Mouse (Mus musculus) forebrain, embryonic 12.5 days (tissue): ENCODE data around the gene P3h3. TPM values are rescaled to one million over a fixed set of nuclear protein-coding genes. Genes with fewer than 3 reads are reported as not detected.

Source experiments
- ATAC-seq: fragments of 200-750 bp; cut with Nextera tagmentation; 2 replicates; pipeline ENCODE4 v1.8.0; 2017; ENCODE audit warnings: moderate TSS enrichment; ENCODE audit not compliant: low FRiP score
- H3K27ac ChIP-seq: fragments of 300-500 bp; sonication (generic); 2 replicates; pipeline ENCODE4 v1.5.1; 2016; ENCODE audit warnings: mild to moderate bottlenecking
- H3K27me3 ChIP-seq: fragments of 300-500 bp; sonication (generic); 2 replicates; pipeline ENCODE4 v1.6.1; 2016; ENCODE audit warnings: mild to moderate bottlenecking
- H3K36me3 ChIP-seq: fragments of 300-500 bp; sonication (generic); replicated peaks from 2 replicates; pipeline ENCODE4 v1.6.1; 2016; ENCODE audit warnings: mild to moderate bottlenecking
- H3K4me1 ChIP-seq: fragments of 300-500 bp; sonication (generic); 2 replicates; pipeline ENCODE4 v1.6.1; 2016
- H3K4me2 ChIP-seq: fragments of 300-500 bp; sonication (generic); 2 replicates; pipeline ENCODE4 v1.6.1; 2016; ENCODE audit warnings: mild to moderate bottlenecking, moderate library complexity
- H3K4me3 ChIP-seq: fragments of 300-500 bp; sonication (generic); replicated peaks from 2 replicates; pipeline ENCODE4 v1.5.1; 2016; ENCODE audit warnings: mild to moderate bottlenecking
- H3K9ac ChIP-seq: fragments of 300-500 bp; sonication (generic); 2 replicates; pipeline ENCODE4 v1.6.1; 2016; ENCODE audit warnings: mild to moderate bottlenecking
- H3K9me3 ChIP-seq: fragments of 300-500 bp; sonication (generic); 2 replicates; pipeline ENCODE4 v1.6.1; 2016
- WGBS: fragments of 180-500 bp; shearing (Covaris S2); methylation state at CpG from one replicate; pipeline ENCODE4 v1.1.7; 2016; 5-methylcytosine and 5-hydroxymethylcytosine counted together
- polyA plus RNA-seq: library from polyadenylated mRNA; unstranded; fragments of >200 nt; fragmentation: Nextera tagmentation; extraction: Ambion mirVana; gene quantifications from 2 replicates; pipeline ENCODE4 v1.2.1, GENCODE M21; 2016

Gene P3h3
- polyA plus RNA-seq, 1 experiment from 2014 or later: 19.8 TPM

DNA sequence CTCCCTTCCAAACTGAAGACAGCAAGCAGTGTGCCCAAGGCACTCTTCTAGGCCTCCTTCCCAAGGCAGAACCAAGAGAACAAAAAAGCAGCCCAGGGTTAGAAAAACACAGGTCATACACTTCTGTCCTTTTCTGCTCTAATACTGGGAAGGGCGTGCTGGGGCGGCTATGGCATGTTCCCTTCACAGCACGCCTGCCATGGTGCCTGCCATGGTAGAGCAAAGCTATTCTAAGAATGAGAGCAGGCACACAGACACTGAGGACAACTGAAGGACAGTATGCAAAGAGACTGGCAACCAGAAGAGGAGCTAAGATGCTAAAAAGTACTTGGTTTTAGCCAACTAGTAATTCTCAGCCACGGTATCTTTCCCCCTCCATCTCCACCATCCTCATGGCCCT lies 35.5 kb downstream of the P3h3 start:
- ATAC-seq: no peak
- 93% methylated on average over 4 of the region's 4 CpGs for WGBS
- H3K36me3 ChIP-seq: peaks cover 98% of the 10 kb centered on the region
- no peaks in the 10 kb centered on the region for H3K27me3 ChIP-seq
- H3K4me2 ChIP-seq: no peak overlapping the region
- no peaks in the 10 kb centered on the region for H3K9me3 ChIP-seq
- H3K4me3 ChIP-seq: no peak overlapping the region
- H3K4me1 ChIP-seq: no peaks in the 10 kb centered on the region
- no peak overlapping the region for H3K27ac ChIP-seq
- no peak overlapping the region for H3K9ac ChIP-seq

DNA sequence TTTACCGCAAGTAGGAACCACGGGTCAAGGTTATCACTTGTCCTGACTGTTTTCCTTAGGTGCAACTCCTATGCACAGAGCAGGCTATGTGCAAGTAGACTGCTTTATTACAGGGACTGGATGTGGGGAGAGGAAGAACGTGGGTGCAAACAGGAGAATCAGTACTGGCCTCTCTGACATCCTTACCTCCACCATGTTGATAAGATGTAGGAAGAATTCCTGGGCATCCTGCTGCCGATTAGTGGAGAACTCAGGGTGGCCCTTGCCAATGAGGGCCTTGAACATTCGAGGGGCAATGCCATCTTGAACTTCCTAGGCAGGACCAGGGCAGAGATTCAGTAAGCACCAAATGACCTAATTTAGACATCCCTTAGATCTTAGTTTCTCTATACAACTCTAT lies 36.7 kb downstream of the P3h3 start:
- no peak for ATAC-seq
- H3K9me3 ChIP-seq: no peaks in the 10 kb centered on the region
- no peaks in the 10 kb centered on the region for H3K4me1 ChIP-seq
- H3K4me2 ChIP-seq: no peak overlapping the region
- no peak overlapping the region for H3K4me3 ChIP-seq
- WGBS: 93% methylated on average over 5 of the region's 5 CpGs
- H3K27me3 ChIP-seq: no peaks in the 10 kb centered on the region
- H3K9ac ChIP-seq: no peak overlapping the region
- H3K27ac ChIP-seq: no peak overlapping the region
- H3K36me3 ChIP-seq: peaks cover 100% of the 10 kb centered on the region

DNA sequence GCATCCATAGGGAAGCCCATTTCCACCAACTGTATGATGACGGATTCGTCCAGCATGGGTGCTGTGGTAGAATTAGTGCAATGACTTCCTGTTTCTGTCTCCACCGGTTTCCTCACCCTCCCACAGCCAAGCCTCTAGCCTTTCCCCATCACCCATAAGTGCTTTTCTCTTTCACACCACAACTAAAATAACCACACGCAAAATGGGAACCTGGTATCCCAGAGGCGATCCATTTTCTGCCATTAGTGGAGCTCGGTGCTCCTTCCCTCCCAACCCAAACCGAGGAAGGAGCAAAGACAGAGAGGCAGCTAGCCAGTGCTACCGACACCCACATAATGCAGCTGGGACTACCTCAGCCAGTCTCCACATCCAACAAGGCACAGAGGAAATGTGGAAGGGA lies 39.6 kb downstream of the P3h3 start:
- ATAC-seq: no peak
- no peak overlapping the region for H3K9ac ChIP-seq

DNA sequence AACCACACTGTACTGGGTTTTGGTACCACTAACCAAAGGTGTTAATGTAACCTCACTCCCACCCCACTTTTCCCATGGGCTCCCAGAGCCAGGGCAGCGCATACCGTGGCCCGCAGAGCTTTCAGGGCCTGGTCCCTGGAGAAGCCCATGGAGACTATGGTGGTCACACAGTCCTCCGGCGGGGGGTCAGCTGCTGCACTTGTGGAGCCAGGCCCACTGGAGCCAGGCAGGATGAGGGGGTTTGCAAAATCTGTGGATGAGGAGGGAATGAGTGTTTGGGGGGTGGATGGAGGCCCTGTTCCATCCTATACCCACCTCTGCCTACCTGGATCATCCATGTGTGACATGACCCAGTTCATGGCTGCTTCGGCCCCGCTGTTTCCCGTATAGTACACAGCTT lies 40.0 kb downstream of the P3h3 start:
- peaks cover 77% of the 10 kb centered on the region for H3K36me3 ChIP-seq
- WGBS: 97% methylated on average over 8 of the region's 8 CpGs
- peaks cover 23% of the 10 kb centered on the region for H3K4me1 ChIP-seq
- no peak overlapping the region for H3K9ac ChIP-seq
- no peaks in the 10 kb centered on the region for H3K27me3 ChIP-seq
- H3K4me3 ChIP-seq: no peak overlapping the region
- H3K9me3 ChIP-seq: no peaks in the 10 kb centered on the region
- H3K27ac ChIP-seq: no peak overlapping the region
- H3K4me2 ChIP-seq: no peak overlapping the region
- ATAC-seq: no peak

More for the DNA sequence above, 39.6 kb downstream of the P3h3 start:
- 95% methylated on average over 8 of the region's 8 CpGs for WGBS
- H3K27me3 ChIP-seq: no peaks in the 10 kb centered on the region
- no peak overlapping the region for H3K4me3 ChIP-seq
- peaks cover 19% of the 10 kb centered on the region for H3K4me1 ChIP-seq
- H3K4me2 ChIP-seq: no peak overlapping the region
- no peaks in the 10 kb centered on the region for H3K9me3 ChIP-seq
- H3K27ac ChIP-seq: no peak overlapping the region
- H3K36me3 ChIP-seq: peaks cover 80% of the 10 kb centered on the region

DNA sequence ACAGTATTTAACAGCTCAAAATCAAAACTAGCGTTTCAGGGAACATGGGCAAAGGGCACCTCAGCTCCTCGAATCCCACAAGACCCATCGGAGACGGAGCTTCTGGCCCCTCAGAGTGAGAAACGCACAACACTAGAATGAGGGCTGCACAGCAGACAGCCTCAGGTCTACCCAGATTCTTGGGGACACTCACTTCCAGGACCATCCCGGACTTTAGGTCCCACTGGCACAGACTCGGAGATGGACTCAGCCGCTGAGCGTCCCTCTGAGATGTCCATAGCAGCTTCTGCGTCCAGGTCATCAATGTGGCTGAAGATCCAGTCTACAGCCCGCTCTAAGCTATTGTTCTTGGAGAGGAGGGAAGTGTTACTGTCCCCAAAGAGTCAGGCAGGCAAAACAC lies 40.4 kb downstream of the P3h3 start:
- H3K36me3 ChIP-seq: peaks cover 77% of the 10 kb centered on the region
- H3K4me1 ChIP-seq: peaks cover 27% of the 10 kb centered on the region

DNA sequence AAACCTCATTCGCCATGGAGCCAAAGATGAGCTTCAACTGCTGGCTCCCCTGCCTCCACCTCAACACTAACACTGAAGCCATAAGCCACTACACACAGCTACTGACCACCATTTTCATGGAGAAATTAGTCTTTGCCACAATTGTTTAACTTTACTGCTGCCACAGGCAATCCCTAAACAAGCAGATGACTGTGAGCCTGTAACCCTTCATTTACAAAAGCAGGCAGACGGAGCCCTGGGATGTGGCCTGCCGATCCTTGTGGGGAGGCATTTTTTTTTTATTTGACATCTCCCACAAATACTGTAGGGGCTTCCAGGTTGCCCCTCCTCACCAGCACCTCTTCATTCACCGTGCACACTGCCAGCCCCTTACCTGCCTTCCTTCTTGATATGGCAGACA lies 40.9 kb downstream of the P3h3 start:
- Histone ChIP-seq H3K27ac (no peak overlapping the region), H3K9me3 (no peaks in the 10 kb centered on the region), H3K27me3 (no peaks in the 10 kb centered on the region), H3K4me2 (no peak overlapping the region), H3K9ac (no peak overlapping the region), H3K4me3 (no peak overlapping the region), H3K4me1 (peaks cover 32% of the 10 kb centered on the region), H3K36me3 (peaks cover 77% of the 10 kb centered on the region)
- 91% methylated on average over 4 of the region's 4 CpGs for WGBS
- ATAC-seq: no peak

More for the DNA sequence above, 40.4 kb downstream of the P3h3 start:
- no peaks in the 10 kb centered on the region for H3K27me3 ChIP-seq
- H3K4me2 ChIP-seq: no peak overlapping the region
- WGBS: 96% methylated on average over 11 of the region's 11 CpGs
- H3K4me3 ChIP-seq: no peak overlapping the region
- ATAC-seq: no peak
- H3K27ac ChIP-seq: no peak overlapping the region
- H3K9me3 ChIP-seq: no peaks in the 10 kb centered on the region
- no peak overlapping the region for H3K9ac ChIP-seq

DNA sequence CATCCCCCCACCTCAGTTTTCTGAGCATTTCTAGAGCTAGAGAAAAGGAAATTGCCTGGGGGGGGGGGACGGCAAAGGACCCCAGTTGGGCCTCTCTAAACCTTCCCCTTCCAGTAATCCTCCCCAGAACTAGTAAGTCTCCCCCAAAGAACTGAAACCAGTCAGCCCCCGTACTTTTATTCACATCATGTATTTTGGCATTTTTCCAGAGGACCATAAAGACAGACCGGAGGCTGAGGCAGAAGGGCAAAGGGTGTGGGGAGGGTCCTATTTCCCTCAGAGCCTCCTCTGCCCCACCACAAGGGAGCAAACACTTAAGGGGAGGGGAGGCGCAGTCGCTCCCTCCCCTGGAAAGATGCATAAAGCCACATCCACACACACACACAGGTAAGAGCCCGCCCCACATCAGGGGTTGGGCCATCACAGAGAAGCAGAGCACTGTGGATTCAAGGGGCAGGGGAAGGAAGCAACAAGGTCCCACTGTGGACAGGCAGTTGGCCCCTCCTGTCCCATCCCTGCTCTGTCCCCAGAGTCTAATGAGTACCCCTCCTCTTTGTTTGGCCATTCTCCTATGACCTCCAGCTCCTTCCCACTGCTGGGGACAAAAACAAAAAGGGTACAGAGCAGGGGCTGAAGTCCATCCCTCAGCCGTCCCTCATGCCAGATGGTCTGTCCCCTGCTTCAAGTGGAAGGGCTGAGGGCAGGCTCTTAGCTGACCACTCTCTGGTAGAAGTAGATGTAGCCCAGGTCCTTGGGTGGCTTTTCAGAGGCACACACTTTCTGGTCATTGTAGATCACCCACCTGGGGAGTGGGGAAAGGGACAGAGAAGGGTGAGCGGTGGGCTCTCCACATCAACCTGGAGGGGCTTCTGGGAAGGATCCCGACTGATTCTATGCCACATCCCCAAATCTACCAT lies 42.4 kb downstream of the P3h3 start:
- H3K4me2 ChIP-seq: peak overlapping the region; percentile 88; the same call in 1 of the 2 replicates
- no peaks in the 10 kb centered on the region for H3K27me3 ChIP-seq
- H3K9me3 ChIP-seq: no peaks in the 10 kb centered on the region
- peaks cover 38% of the 10 kb centered on the region for H3K4me1 ChIP-seq
- peaks cover 76% of the 10 kb centered on the region for H3K36me3 ChIP-seq
- 64% methylated on average over 9 of the region's 9 CpGs for WGBS
- ATAC-seq: no peak
- H3K9ac ChIP-seq: no peak overlapping the region; the same call in 1 of the 2 replicates
- H3K27ac ChIP-seq: 0 out of 2 replicates have a peak overlapping the region, but pooled peaks have one; percentile 88
- no peak overlapping the region for H3K4me3 ChIP-seq

DNA sequence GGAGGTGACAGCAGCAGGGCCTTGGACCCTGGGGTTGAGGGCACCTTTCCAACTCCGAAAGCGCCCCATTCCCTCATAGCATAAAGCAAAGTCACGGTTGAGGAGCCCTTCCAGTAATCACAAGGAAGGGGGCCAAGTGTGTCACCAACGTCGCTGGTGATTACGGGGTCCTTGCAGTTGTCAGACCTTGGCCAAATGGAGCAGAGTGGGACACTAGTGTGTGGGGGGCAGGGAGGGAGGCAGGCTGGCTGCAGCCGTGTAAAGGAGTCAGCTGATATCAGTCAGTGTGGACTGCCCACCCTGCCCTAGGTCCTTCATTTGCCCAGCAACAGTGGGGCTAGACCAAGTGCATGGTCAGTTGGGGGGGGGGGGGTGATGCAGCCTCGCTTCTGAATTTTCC lies 43.1 kb downstream of the P3h3 start:
- Histone ChIP-seq H3K36me3 (peaks cover 69% of the 10 kb centered on the region), H3K9ac (no peak overlapping the region), H3K4me3 (peak overlapping the region; percentile 73), H3K4me1 (peaks cover 44% of the 10 kb centered on the region), H3K4me2 (peak overlapping the region; percentile 88), H3K27me3 (no peaks in the 10 kb centered on the region), H3K9me3 (no peaks in the 10 kb centered on the region), H3K27ac (peak overlapping the region; percentile 88)
- 45% methylated on average over 8 of the region's 8 CpGs for WGBS
- ATAC-seq: peak; percentile 32

DNA sequence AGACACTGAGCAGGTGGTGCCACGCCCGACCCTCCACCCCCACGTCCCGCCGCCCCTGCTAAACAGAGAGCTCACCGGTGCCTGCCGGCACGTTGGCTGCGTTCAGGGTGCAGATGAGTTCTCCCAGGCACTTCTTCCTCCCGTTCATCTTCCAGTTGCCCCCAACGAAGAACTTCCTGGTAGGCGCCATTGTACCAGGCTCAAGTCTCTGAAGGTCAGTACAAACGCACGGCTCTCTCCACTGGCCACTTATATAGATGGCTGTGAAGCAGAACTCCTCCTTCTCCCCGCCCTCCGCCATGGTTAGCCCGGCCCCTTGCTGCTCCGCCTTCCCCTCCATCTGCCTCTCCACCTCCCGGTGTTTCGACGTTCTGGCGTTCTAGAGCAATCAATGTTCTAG lies 43.6 kb downstream of the P3h3 start, which contains the start of gene Tpi1:
Gene Tpi1, minus strand, starts transcription at position 364 of the 400 bp plus-strand sequence.
- WGBS: 0% methylated on average over 22 of the region's 22 CpGs
- peak within 1 kb of the TSS; percentile 83 for H3K9ac ChIP-seq
- peak within 1 kb of the TSS; percentile 88 for H3K27ac ChIP-seq
- peaks cover 50% of the 10 kb centered on the region for H3K4me1 ChIP-seq
- peak within 1 kb of the TSS; percentile 73 for H3K4me3 ChIP-seq
- peak; percentile 91 for ATAC-seq
- no peaks in the 10 kb centered on the region for H3K9me3 ChIP-seq
- H3K36me3 ChIP-seq: peaks cover 64% of the 10 kb centered on the region
- H3K4me2 ChIP-seq: peak within 1 kb of the TSS; percentile 88
- no peaks in the 10 kb centered on the region for H3K27me3 ChIP-seq

DNA sequence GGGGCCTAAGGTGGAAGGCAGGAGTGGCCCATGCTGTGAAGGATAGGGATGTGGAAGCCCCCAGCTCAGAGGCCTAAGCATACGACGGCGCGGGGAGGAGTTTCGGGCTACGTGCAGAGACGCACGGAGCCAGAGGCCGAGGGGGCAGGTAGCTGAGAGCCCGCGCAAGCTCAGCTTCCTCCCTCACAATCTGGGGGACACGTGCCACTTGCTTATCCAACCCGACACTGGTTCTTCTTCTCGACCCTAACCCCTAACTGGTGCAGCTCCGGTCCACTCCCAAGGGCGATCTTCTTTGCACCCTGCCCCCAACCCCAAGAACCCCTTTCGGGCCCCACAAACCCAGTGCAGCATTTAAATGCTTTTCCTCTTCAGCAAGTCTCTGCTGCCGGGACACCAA lies 44.1 kb downstream of the P3h3 start:
- H3K27me3 ChIP-seq: no peaks in the 10 kb centered on the region
- peak overlapping the region; percentile 73 for H3K4me3 ChIP-seq
- ATAC-seq: peak; percentile 70
- peak overlapping the region; percentile 88 for H3K27ac ChIP-seq
- H3K4me1 ChIP-seq: peaks cover 54% of the 10 kb centered on the region
- peak overlapping the region; percentile 83 for H3K9ac ChIP-seq
- H3K9me3 ChIP-seq: no peaks in the 10 kb centered on the region
- H3K36me3 ChIP-seq: peaks cover 60% of the 10 kb centered on the region
- under 1% methylated on average over 18 of the region's 18 CpGs for WGBS
- H3K4me2 ChIP-seq: peak overlapping the region; percentile 88

DNA sequence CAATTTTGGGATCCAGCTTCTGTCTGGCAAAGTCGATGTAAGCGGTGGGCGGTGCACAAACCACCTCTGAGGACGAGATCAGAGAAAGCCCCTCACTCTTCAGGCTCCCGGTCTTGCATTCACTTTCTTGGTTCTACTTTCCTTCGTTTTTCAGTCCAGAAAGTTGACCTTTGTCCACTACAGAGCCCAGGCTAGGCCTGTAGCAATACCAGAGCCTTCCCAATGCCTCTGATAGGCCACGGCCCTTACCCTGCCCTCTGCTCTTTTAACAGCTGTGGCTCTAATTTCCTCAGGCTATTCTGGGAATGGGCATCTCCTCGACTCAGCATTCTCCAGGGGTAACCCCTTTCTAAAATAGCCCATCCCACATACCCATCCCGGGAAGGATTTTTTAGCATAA lies 44.7 kb downstream of the P3h3 start:
- peaks cover 60% of the 10 kb centered on the region for H3K4me1 ChIP-seq
- peak overlapping the region; percentile 88 for H3K4me2 ChIP-seq

DNA sequence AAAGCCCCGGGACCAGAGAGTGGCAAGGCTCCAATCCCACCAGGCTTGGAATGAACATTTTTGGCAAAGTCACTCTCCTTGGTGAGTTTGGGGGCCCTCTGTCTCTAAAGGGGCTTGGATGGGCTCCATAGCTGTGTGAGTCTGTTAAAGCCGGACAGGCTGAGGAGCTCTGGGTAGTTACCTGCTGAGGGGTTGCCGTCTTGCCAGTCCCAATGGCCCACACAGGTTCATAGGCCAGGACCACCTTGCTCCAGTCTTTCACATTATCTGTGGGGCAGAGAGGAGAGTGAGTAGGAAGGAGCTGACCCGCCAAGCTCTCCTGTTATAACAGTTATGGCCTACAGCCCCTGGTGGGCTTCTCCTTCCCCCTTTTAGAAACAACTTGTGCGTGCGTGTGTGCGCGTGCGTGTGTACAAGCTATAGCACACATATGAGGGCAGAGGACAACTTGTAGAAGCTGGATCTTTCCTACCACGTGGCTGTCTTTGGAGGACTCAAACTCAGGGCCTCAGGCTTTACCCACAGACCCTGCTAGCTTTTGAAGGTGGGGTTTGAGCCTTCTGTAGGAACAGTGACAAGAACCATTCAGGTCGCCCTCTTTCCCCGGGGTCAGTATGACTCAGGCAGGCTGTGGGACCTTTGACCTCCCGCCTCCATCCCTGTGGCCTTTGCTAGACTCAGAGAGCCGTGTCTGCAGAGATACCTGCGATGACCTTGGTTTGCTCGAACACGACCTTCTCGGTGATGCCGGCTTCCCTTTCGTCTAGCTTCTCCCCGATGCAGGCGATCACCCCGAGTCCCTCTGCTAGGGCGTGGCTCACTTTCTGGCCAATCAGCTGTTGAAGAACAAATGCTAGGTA lies 45.6 kb downstream of the P3h3 start:
- H3K4me2 ChIP-seq: peak overlapping the region; percentile 88
- peak overlapping the region; percentile 83 for H3K9ac ChIP-seq
- H3K4me1 ChIP-seq: peaks cover 60% of the 10 kb centered on the region
- 85% methylated on average over 24 of the region's 24 CpGs for WGBS
- peaks cover 44% of the 10 kb centered on the region for H3K36me3 ChIP-seq
- no peak for ATAC-seq
- no peaks in the 10 kb centered on the region for H3K9me3 ChIP-seq
- H3K27me3 ChIP-seq: no peaks in the 10 kb centered on the region
- 0 out of 2 replicates have a peak overlapping the region, but pooled peaks have one; percentile 88 for H3K27ac ChIP-seq
- H3K4me3 ChIP-seq: peak overlapping the region; percentile 73

More for the DNA sequence above, 44.7 kb downstream of the P3h3 start:
- Histone ChIP-seq H3K4me3 (peak overlapping the region; percentile 73), H3K36me3 (peaks cover 53% of the 10 kb centered on the region), H3K9ac (peak overlapping the region; percentile 83), H3K27ac (peak overlapping the region; percentile 88), H3K9me3 (no peaks in the 10 kb centered on the region), H3K27me3 (no peaks in the 10 kb centered on the region)
- 21% methylated on average over 9 of the region's 9 CpGs for WGBS
- no peak for ATAC-seq
